Mouse (Mus musculus) heart, postnatal 25 days (tissue): ENCODE results near the gene Dgkb. TPM values are rescaled to one million over a fixed set of nuclear protein-coding genes. Genes with fewer than 3 reads are reported as not detected.

Experiments
- DNase-seq: peaks from one replicate; pipeline ENCODE4 v3.0.0; 2022; ENCODE audit warnings: low spot score
- intact Hi-C: fragments of 180-260 bp; cut with DNase I; formaldehyde crosslinking; loops from one replicate; pipeline ENCODE4 v1.15.1; 2025
- total RNA-seq, 2 experiments: library from RNA; stranded (reverse); gene quantifications; 2 replicates each; pipeline ENCODE4 v1.2.3; 2021

Gene Dgkb
- under 1 TPM; 0.67 to 0.88 TPM for total RNA-seq

- intact Hi-C loops, result no loop called here
These were observed at the start of gene Dgkb for GRCm38 (mm10) chr12:37817426-37817825. Dgkb (plus strand) TSS chr12:37817726.

GRCm38 (mm10) chr12:37769844-37770243, 47.7 kb upstream of the Dgkb start:
- DNase-seq, result no peak
- intact Hi-C loops, result loop anchor here (5.0 to 10.0 kb wide), 2 partner anchors 347 to 1725 kb away; no protein-coding TSS in a partner anchor

More at GRCm38 (mm10) chr12:37817426-37817825, at the start of gene Dgkb:
- DNase-seq, result no peak

GRCm38 (mm10) chr12:37773681-37774357, 43.7 kb upstream of the Dgkb start:
- intact Hi-C loops, result loop anchor here (5.0 to 10.0 kb wide), 2 partner anchors 343 to 1721 kb away; no protein-coding TSS in a partner anchor
- no peak for DNase-seq

- intact Hi-C loops, result loop anchor here (5.0 to 10.0 kb wide), 2 partner anchors 343 to 1720 kb away; no protein-coding TSS in a partner anchor
- DNase-seq, result no peak
These were observed 42.9 kb upstream of the Dgkb start for GRCm38 (mm10) chr12:37774591-37774990.

- DNase-seq, result no peak
- intact Hi-C loops, result no loop called here
These were observed 21.1 kb upstream of the Dgkb start for GRCm38 (mm10) chr12:37796265-37796928.

GRCm38 (mm10) chr12:37814122-37814521, 3.4 kb upstream of the Dgkb start:
- intact Hi-C loops, result no loop called here
- no peak for DNase-seq

- DNase-seq, result no peak
- intact Hi-C loops, result no loop called here
These were observed 3.7 kb downstream of the Dgkb start for GRCm38 (mm10) chr12:37821052-37821810.

- no peak for DNase-seq
- intact Hi-C loops, result no loop called here
These were observed 62.8 kb downstream of the Dgkb start for GRCm38 (mm10) chr12:37880042-37881017.

GRCm38 (mm10) chr12:37881376-37881775, 63.9 kb downstream of the Dgkb start:
- no peak for DNase-seq
- intact Hi-C loops, result no loop called here

- no peak for DNase-seq
- intact Hi-C loops, result no loop called here
These were observed 65.3 kb downstream of the Dgkb start for GRCm38 (mm10) chr12:37882796-37883195.

GRCm38 (mm10) chr12:37883781-37884180, 66.3 kb downstream of the Dgkb start:
- DNase-seq, result no peak
- intact Hi-C loops, result no loop called here

GRCm38 (mm10) chr12:37888591-37888990, 71.1 kb downstream of the Dgkb start:
- intact Hi-C loops, result no loop called here
- DNase-seq, result no peak

- no peak for DNase-seq
- intact Hi-C loops, result no loop called here
These were observed 71.9 kb downstream of the Dgkb start for GRCm38 (mm10) chr12:37889431-37889830.

GRCm38 (mm10) chr12:37891336-37891735, 73.8 kb downstream of the Dgkb start:
- intact Hi-C loops, result no loop called here
- DNase-seq, result no peak

- intact Hi-C loops, result no loop called here
- no peak for DNase-seq
These were observed 124.6 kb downstream of the Dgkb start for GRCm38 (mm10) chr12:37942163-37942562.

GRCm38 (mm10) chr12:37956193-37956592, 138.7 kb downstream of the Dgkb start:
- no peak for DNase-seq
- intact Hi-C loops, result no loop called here

GRCm38 (mm10) chr12:37971482-37971881, 154.0 kb downstream of the Dgkb start:
- intact Hi-C loops, result no loop called here
- DNase-seq, result no peak

- intact Hi-C loops, result no loop called here
- DNase-seq, result no peak
These were observed 161.1 kb downstream of the Dgkb start for GRCm38 (mm10) chr12:37978498-37979187.

GRCm38 (mm10) chr12:37985352-37985751, 167.8 kb downstream of the Dgkb start:
- intact Hi-C loops, result no loop called here
- no peak for DNase-seq
